In genomic region chr10:87473475-87474131, GRCm38 (mm10) we compare ENCODE assay signal across 24 mouse cellular contexts. TPM values are rescaled to one million over a fixed set of nuclear protein-coding genes. Genes with fewer than 3 reads are reported as not detected.
A peak's percentile ranks its signal among the peaks of the same experiment; 100 is the strongest.
DNase-seq lines count a peak whose midpoint lies in the region; ATAC-seq and TF ChIP-seq lines count a peak whose summit lies in the region.
"Had no signal": no experiment of that assay in that cellular context is flagged by ENCODE, and none has a peak within 500 bp of the region (broad histone marks: within the 10 kb centered on the region; RNA-seq: fewer than 3 reads in every experiment).

No protein-coding gene starts in this region.

- peak; percentile 65 for DNase-seq in brain, embryonic 14.5 days (ENCODE audit: low read depth)
- peak; percentile 49 for DNase-seq in embryo, embryonic 10.5 days (ENCODE audit: low spot score)
- DNase-seq in cerebellum, postnatal 14 days, result no peak
- no peak for DNase-seq in ovary, adult 18-20 months (ENCODE audit: low spot score)
- no peak for DNase-seq in liver, postnatal 0 days
- DNase-seq: adrenal gland, adult 8-10 months; cerebellum, adult 9-11 months; gastrocnemius, postnatal 36 days; heart, postnatal 10 days; kidney, adult 2 months; kidney, postnatal 14 days; lung, postnatal 10 days; right cerebral cortex, postnatal 25 days; thymus, postnatal 36 days had no signal

- no peak for TF ChIP-seq POLR2A in brain, embryonic 14.5 days (IDR thresholded peaks at IDR 0.05; ENCODE audit: borderline replicate concordance, extremely low read depth, insufficient read depth, insufficient read length, poor library complexity, severe bottlenecking)

- peak; percentile 48; the same call in 1 of the 2 replicates for ATAC-seq in hindbrain, embryonic 16.5 days
- peak; percentile 62 for ATAC-seq in midbrain, embryonic 16.5 days
- ATAC-seq in monocyte, adult 5-6 weeks (replicated peaks; ENCODE audit: insufficient number of reproducible peaks, low FRiP score, low TSS enrichment, poor library complexity, severe bottlenecking), result no peak
- no peak for ATAC-seq in liver, postnatal 0 days

- H3K4me3 ChIP-seq in hindbrain, embryonic 16.5 days (ENCODE audit: low read length), result no peak overlapping the region
- no peak overlapping the region for H3K4me3 ChIP-seq in midbrain, embryonic 16.5 days (ENCODE audit: low read depth, low read length)
- H3K4me3 ChIP-seq in liver, postnatal 0 days (ENCODE audit: low read depth, low read length), result no peak overlapping the region
- H3K4me3 ChIP-seq: layer of hippocampus, adult 2 months; limb, embryonic 15.5 days had no signal

- TF ChIP-seq CTCF in brain, embryonic 14.5 days (IDR thresholded peaks at IDR 0.05; ENCODE audit: borderline replicate concordance, extremely low read depth, insufficient read depth, insufficient read length), result no peak
- TF ChIP-seq CTCF in liver, postnatal 0 days (IDR thresholded peaks at IDR 0.05; ENCODE audit: low read depth), result no peak

- no peak overlapping the region for H3K4me2 ChIP-seq in hindbrain, embryonic 16.5 days (ENCODE audit: low read length)
- H3K4me2 ChIP-seq in midbrain, embryonic 16.5 days (ENCODE audit: low read length), result no peak overlapping the region
- no peak overlapping the region for H3K4me2 ChIP-seq in liver, postnatal 0 days (ENCODE audit: low read depth, low read length)
- H3K4me2 ChIP-seq: heart, embryonic 11.5 days; limb, embryonic 15.5 days had no signal

- no peak for TF ChIP-seq EP300 in liver, postnatal 0 days (IDR thresholded peaks at IDR 0.05; ENCODE audit: low read depth)

- no peak overlapping the region; the same call in 1 of the 2 replicates for H3K9ac ChIP-seq in hindbrain, embryonic 16.5 days (ENCODE audit: low read depth, low read length)
- H3K9ac ChIP-seq in midbrain, embryonic 16.5 days (ENCODE audit: low read depth, low read length), result no peak overlapping the region
- H3K9ac ChIP-seq in liver, postnatal 0 days (replicated peaks), result no peak overlapping the region
- H3K9ac ChIP-seq: limb, embryonic 15.5 days had no signal

- H3K36me3 ChIP-seq in hindbrain, embryonic 16.5 days (ENCODE audit: control insufficient read depth, insufficient read depth, low read length), result no peaks in the 10 kb centered on the region
- no peaks in the 10 kb centered on the region for H3K36me3 ChIP-seq in midbrain, embryonic 16.5 days (ENCODE audit: control insufficient read depth, insufficient read depth, low read length)
- no peaks in the 10 kb centered on the region for H3K36me3 ChIP-seq in liver, postnatal 0 days (replicated peaks; ENCODE audit: insufficient read depth, low read length)
- H3K36me3 ChIP-seq: limb, embryonic 15.5 days had no signal

- peaks cover 3% of the 10 kb centered on the region; the same call in 1 of the 2 replicates for H3K4me1 ChIP-seq in hindbrain, embryonic 16.5 days (ENCODE audit: control insufficient read depth, insufficient read depth, low read depth, low read length)
- peaks cover 3% of the 10 kb centered on the region for H3K4me1 ChIP-seq in midbrain, embryonic 16.5 days (ENCODE audit: control insufficient read depth, insufficient read depth, low read length)
- H3K4me1 ChIP-seq in liver, postnatal 0 days (ENCODE audit: insufficient read depth), result no peaks in the 10 kb centered on the region
- H3K4me1 ChIP-seq: limb, embryonic 15.5 days had no signal

- no peaks in the 10 kb centered on the region for H3K27me3 ChIP-seq in hindbrain, embryonic 16.5 days (replicated peaks; ENCODE audit: control insufficient read depth, insufficient read depth, low read length)
- no peaks in the 10 kb centered on the region for H3K27me3 ChIP-seq in midbrain, embryonic 16.5 days (ENCODE audit: control insufficient read depth, insufficient read depth, low read depth, low read length)
- H3K27me3 ChIP-seq in liver, postnatal 0 days (ENCODE audit: insufficient read depth, low read length), result no peaks in the 10 kb centered on the region
- H3K27me3 ChIP-seq: limb, embryonic 15.5 days had no signal

- H3K9me3 ChIP-seq in hindbrain, embryonic 16.5 days (ENCODE audit: control insufficient read depth, low read length), result no peaks in the 10 kb centered on the region
- H3K9me3 ChIP-seq in midbrain, embryonic 16.5 days (replicated peaks; ENCODE audit: control insufficient read depth, low read length, poor library complexity, severe bottlenecking), result no peaks in the 10 kb centered on the region
- H3K9me3 ChIP-seq in liver, postnatal 0 days (ENCODE audit: low read length), result no peaks in the 10 kb centered on the region
- H3K9me3 ChIP-seq: limb, embryonic 15.5 days had no signal

- 22% methylated on average over 10 of the region's 10 CpGs for WGBS in hindbrain, embryonic 16.5 days
- WGBS in midbrain, embryonic 16.5 days, result 11% methylated on average over 10 of the region's 10 CpGs
- WGBS in liver, postnatal 0 days (ENCODE audit: insufficient replicate concordance), result 73% methylated on average over 10 of the region's 10 CpGs

- H3K27ac ChIP-seq in hindbrain, embryonic 16.5 days (ENCODE audit: low read depth, low read length), result no peak overlapping the region
- no peak overlapping the region for H3K27ac ChIP-seq in midbrain, embryonic 16.5 days (ENCODE audit: low read length)
- H3K27ac ChIP-seq in liver, postnatal 0 days (ENCODE audit: low read depth), result no peak overlapping the region
- H3K27ac ChIP-seq: layer of hippocampus, adult 2 months; limb, embryonic 15.5 days had no signal

RNA-seq across cellular contexts. Expression of gene Ascl1, which starts 19.9 kb away (rescaled TPM):
- 46.5 and 48.3 TPM in 2 replicates for polyA plus RNA-seq in brain, embryonic 14.5 days (2012; rRNA removed)
- 6.3 and 9.6 TPM in 2 replicates for polyA plus RNA-seq in hindbrain, embryonic 16.5 days (2015; fragmentation: Nextera tagmentation; extraction: Ambion mirVana)
- 8.1 and 9.0 TPM in 2 replicates for polyA plus RNA-seq in midbrain, embryonic 16.5 days (2015; fragmentation: Nextera tagmentation; extraction: Ambion mirVana)
- not detected in 3 replicates for total RNA-seq in monocyte, adult 5-6 weeks (2017)
- polyA plus RNA-seq in liver, postnatal 0 days (2015; fragmentation: Nextera tagmentation; extraction: Ambion mirVana), result not detected in 2 replicates
- total RNA-seq: gastrocnemius, postnatal 36 days; heart, postnatal 10 days; megakaryocyte progenitor cell, adult 5-6 weeks had no signal
- polyA plus RNA-seq: liver, embryonic 16.5 days; spleen, adult 2 months had no signal

RNA-seq across cellular contexts. Expression of gene Pah, which starts 48.0 kb away (rescaled TPM):
- not detected in 2 replicates for polyA plus RNA-seq in brain, embryonic 14.5 days (2012; rRNA removed)
- polyA plus RNA-seq in hindbrain, embryonic 16.5 days (2015; fragmentation: Nextera tagmentation; extraction: Ambion mirVana), result 0.10 TPM in 1 of 2 replicates, not detected in the other
- polyA plus RNA-seq in midbrain, embryonic 16.5 days (2015; fragmentation: Nextera tagmentation; extraction: Ambion mirVana), result 0.16 TPM in 1 of 2 replicates, not detected in the other
- not detected in 3 replicates for total RNA-seq in monocyte, adult 5-6 weeks (2017)
- 146 and 162 TPM in 2 replicates for polyA plus RNA-seq in liver, postnatal 0 days (2015; fragmentation: Nextera tagmentation; extraction: Ambion mirVana)
- total RNA-seq: gastrocnemius, postnatal 36 days; heart, postnatal 10 days; layer of hippocampus, adult 2 months; megakaryocyte progenitor cell, adult 5-6 weeks had no signal
- polyA plus RNA-seq: forebrain, embryonic 11.5 days; limb, embryonic 15.5 days had no signal

Comparison
In these comparisons a context has a peak if more than half of its experiments do, and no peak if none do; other contexts are left out.
1. DNase-seq: peak in brain, embryonic 14.5 days (single experiment) and embryo, embryonic 10.5 days (single experiment); none in cerebellum, postnatal 14 days (0 of 2), ovary, adult 18-20 months (single experiment) and liver, postnatal 0 days (single experiment).
2. ATAC-seq: peak in hindbrain, embryonic 16.5 days (single experiment) and midbrain, embryonic 16.5 days (single experiment); none in monocyte, adult 5-6 weeks (single experiment) and liver, postnatal 0 days (single experiment).
3. RNA of gene Pah, which starts 48.0 kb away (polyA plus RNA-seq): 146 to 162 TPM in liver, postnatal 0 days; 0.16 TPM in midbrain, embryonic 16.5 days, 0.10 TPM in hindbrain, embryonic 16.5 days and not detected in brain, embryonic 14.5 days; every median in the first group is over 100 times any median in the second.